In genomic region chr16:29822110-29822509, GRCm38 (mm10) we compare ENCODE assay signal across 21 mouse cellular contexts.
DNase-seq lines count a peak whose midpoint lies in the region; ATAC-seq and TF ChIP-seq lines count a peak whose summit lies in the region.
"Had no signal": no experiment of that assay in that cellular context is flagged by ENCODE, and none has a peak within 500 bp of the region (broad histone marks: within the 10 kb centered on the region; RNA-seq: fewer than 3 reads in every experiment).

No protein-coding gene starts in this region.

- no peak overlapping the region for H3K4me2 ChIP-seq in kidney, postnatal 0 days (ENCODE audit: low read length)
- no peak overlapping the region for H3K4me2 ChIP-seq in limb, embryonic 15.5 days
- H3K4me2 ChIP-seq: heart, embryonic 11.5 days; hindbrain, embryonic 12.5 days; hindbrain, embryonic 15.5 days had no signal

- H3K4me1 ChIP-seq in kidney, postnatal 0 days (replicated peaks; ENCODE audit: insufficient read depth, low read length), result no peaks in the 10 kb centered on the region; the same call in 1 of the 2 replicates
- peaks cover 43% of the 10 kb centered on the region for H3K4me1 ChIP-seq in limb, embryonic 10.5 days
- H3K4me1 ChIP-seq in limb, embryonic 15.5 days, result peaks cover 35% of the 10 kb centered on the region

- H3K27me3 ChIP-seq in kidney, postnatal 0 days (ENCODE audit: insufficient read depth, low read length), result no peaks in the 10 kb centered on the region
- 0 out of 2 replicates have a peak, but pooled peaks cover 5% of the 10 kb centered on the region for H3K27me3 ChIP-seq in limb, embryonic 10.5 days (ENCODE audit: low read depth, poor library complexity, severe bottlenecking)
- H3K27me3 ChIP-seq in limb, embryonic 15.5 days, result no peaks in the 10 kb centered on the region
- H3K27me3 ChIP-seq: hindbrain, embryonic 15.5 days had no signal

- H3K4me3 ChIP-seq in kidney, postnatal 0 days (replicated peaks; ENCODE audit: low read depth, low read length), result no peak overlapping the region
- no peak overlapping the region for H3K4me3 ChIP-seq in limb, embryonic 10.5 days
- H3K4me3 ChIP-seq in limb, embryonic 15.5 days, result no peak overlapping the region
- H3K4me3 ChIP-seq: forebrain, embryonic 10.5 days; hindbrain, embryonic 12.5 days; hindbrain, embryonic 15.5 days had no signal

- H3K36me3 ChIP-seq in kidney, postnatal 0 days (ENCODE audit: insufficient read depth, low read length), result no peaks in the 10 kb centered on the region
- H3K36me3 ChIP-seq in limb, embryonic 10.5 days, result no peaks in the 10 kb centered on the region
- H3K36me3 ChIP-seq in limb, embryonic 15.5 days, result no peaks in the 10 kb centered on the region
- H3K36me3 ChIP-seq: forebrain, embryonic 10.5 days; hindbrain, embryonic 12.5 days; hindbrain, embryonic 15.5 days had no signal

- TF ChIP-seq CTCF in kidney, postnatal 0 days (IDR thresholded peaks at IDR 0.05; ENCODE audit: low read depth), result no peak

- H3K27ac ChIP-seq in kidney, postnatal 0 days, result no peak overlapping the region
- H3K27ac ChIP-seq in limb, embryonic 10.5 days, result peak overlapping the region; percentile 38; the same call in 1 of the 2 replicates
- no peak overlapping the region for H3K27ac ChIP-seq in limb, embryonic 15.5 days
- H3K27ac ChIP-seq: hindbrain, embryonic 12.5 days; hindbrain, embryonic 15.5 days had no signal

- no peak for ATAC-seq in kidney, postnatal 0 days (replicated peaks; ENCODE audit: low FRiP score, low read depth)
- ATAC-seq in limb, embryonic 15.5 days (ENCODE audit: insufficient number of reproducible peaks, low FRiP score, low TSS enrichment, low read depth), result 0 out of 2 replicates have a peak, but pooled peaks have one; percentile 27
- ATAC-seq: activated CD4-positive, CD25-positive, alpha-beta regulatory T cell, adult 4 months; CD4-positive, CD25-positive, alpha-beta regulatory T cell, adult 4 months; forebrain, embryonic 14.5 days had no signal

- no peaks in the 10 kb centered on the region for H3K9me3 ChIP-seq in kidney, postnatal 0 days (replicated peaks; ENCODE audit: low read length)
- H3K9me3 ChIP-seq in limb, embryonic 10.5 days (replicated peaks), result no peaks in the 10 kb centered on the region
- no peaks in the 10 kb centered on the region for H3K9me3 ChIP-seq in limb, embryonic 15.5 days
- H3K9me3 ChIP-seq: forebrain, embryonic 10.5 days; hindbrain, embryonic 12.5 days; hindbrain, embryonic 15.5 days had no signal

- WGBS in kidney, postnatal 0 days, result 39% methylated on average over 7 of the region's 7 CpGs
- 50% methylated on average over 7 of the region's 7 CpGs for WGBS in limb, embryonic 10.5 days
- WGBS in limb, embryonic 15.5 days, result 18% methylated on average over 7 of the region's 7 CpGs

- peak; percentile 70 for DNase-seq in kidney, postnatal 0 days (ENCODE audit: low spot score)
- DNase-seq in kidney, postnatal 4 days, result no peak
- DNase-seq in limb, embryonic 10.5 days (ENCODE audit: low spot score), result no peak
- DNase-seq in Muller cell, postnatal 12 days (ENCODE audit: inconsistent ontology term), result no peak
- no peak for DNase-seq in spleen, postnatal 4 days (ENCODE audit: low spot score in 2 of 2)
- DNase-seq: adrenal gland, adult 8-10 months; adrenal gland, postnatal 25 days; cerebellum, adult 11-12 months; cerebellum, adult 8-10 months; cerebellum, postnatal 10 days; cerebellum, postnatal 36 days; gastrocnemius, postnatal 10 days; gastrocnemius, postnatal 36 days had no signal

- H3K9ac ChIP-seq in kidney, postnatal 0 days (ENCODE audit: low read depth, low read length), result no peak overlapping the region
- no peak overlapping the region for H3K9ac ChIP-seq in limb, embryonic 15.5 days
- H3K9ac ChIP-seq: hindbrain, embryonic 12.5 days; hindbrain, embryonic 15.5 days had no signal
